Mouse (Mus musculus): ENCODE measurements at regions not wholly inside any gene's neighbourhood (a gene's known extent, or its start where the extent isn't known, plus 50 kb on each side); places are given as distances from the start of the nearest gene placed in this dataset.
A peak's percentile ranks its signal among the peaks of the same experiment; 100 is the strongest.

DNA sequence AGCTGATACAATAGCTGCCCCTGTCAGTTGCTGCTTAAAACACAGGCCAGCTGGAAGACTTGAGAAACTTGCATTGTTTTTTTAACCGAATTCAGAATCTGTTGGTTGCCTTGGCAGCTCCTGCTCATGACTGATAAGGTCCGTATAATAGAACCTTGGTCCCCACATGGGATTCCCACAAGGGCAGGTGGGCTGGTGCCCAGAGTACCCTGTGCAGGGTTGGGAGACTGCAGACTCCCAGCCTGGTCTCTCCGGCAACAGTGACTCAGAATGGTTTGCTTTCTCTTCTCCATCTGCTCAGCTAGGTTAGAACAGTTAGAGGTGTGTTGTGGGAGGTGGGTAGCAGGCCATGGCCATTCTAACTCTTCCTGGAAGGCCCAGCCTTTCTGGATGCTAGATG lies 139.4 kb upstream of the Cxcr4 start:
- DNase-seq (ENCODE audit: low read depth, low spot score) = no peak

DNA sequence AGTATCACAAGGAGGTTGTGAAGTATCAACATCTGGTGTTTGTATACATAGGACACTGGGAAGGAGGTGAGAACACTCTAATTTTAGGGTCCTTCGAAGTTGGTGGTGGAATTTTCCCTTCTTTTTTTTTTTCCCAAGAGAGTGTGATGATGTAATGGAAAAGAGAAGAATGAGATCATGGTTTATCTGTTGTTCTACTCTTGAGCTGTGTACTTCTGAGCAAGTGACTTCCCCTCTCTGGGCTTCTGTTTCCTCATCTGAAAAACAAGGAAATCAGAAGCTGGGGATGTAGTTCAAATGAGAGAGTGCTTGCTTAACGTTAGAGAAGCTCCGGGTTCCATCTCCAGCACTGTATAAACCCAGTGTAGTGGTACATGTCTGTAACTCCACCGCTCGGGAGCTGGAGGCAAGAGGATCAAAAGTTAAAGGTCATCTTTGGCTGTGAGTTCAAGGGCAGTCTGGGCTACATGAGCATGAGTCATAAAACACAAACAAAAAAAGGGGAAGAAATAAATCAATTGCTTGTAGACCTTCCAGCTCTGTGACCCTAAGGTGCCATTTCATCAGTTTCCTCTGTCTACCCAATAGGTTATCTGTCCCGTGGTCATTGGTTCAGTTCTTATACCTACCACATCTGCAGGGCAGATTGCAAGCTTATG lies 132.5 kb upstream of the Cxcr4 start:
- DNase-seq (ENCODE audit: low read depth, low spot score) = no peak

- DNase-seq (ENCODE audit: low read depth, low spot score) = no peak
Observed at GRCm38 (mm10) chr1:128723843-128724242, 131.8 kb upstream of the Cxcr4 start.

DNA sequence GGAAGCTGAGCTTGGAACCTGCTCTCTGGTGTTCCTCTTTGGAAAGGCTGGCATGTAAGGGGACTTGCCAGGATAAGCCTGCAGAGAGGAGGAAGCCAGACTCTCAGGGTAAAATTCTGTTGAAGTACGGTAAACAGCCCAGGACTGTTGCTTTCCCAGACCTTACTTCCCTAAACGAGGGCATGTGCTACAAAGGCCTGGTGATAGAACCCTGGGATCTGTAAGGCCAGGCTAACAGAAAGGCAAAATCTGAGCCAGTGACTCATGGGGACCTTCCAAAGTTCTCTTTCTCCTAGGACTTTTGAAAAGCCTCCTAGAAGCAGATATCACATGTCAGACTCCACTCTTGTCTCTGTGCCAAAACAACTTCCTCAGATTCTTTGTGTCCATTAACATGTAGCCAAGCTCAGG lies 130.0 kb upstream of the Cxcr4 start:
- no peak for DNase-seq (ENCODE audit: low read depth, low spot score)

DNA sequence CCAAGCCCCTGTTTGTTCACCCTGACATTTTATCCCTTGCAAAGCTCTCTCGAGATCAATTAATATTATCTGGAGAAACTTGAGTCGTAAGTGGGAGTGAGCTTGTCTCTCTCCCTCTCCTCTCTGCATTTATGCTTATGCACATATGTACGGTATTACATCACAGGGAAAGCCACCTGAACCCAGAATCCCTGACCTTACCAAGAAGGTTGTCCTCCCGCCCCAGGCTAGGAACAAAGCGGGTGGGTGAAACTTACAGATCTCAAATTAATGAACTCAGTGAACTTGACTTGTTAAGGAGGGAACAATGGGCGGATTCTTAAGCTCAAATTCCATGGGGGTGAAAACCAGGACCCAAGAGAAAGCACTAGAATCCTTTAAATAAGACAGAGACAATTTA lies 122.8 kb upstream of the Cxcr4 start:
- DNase-seq (ENCODE audit: low read depth, low spot score) = no peak

DNA sequence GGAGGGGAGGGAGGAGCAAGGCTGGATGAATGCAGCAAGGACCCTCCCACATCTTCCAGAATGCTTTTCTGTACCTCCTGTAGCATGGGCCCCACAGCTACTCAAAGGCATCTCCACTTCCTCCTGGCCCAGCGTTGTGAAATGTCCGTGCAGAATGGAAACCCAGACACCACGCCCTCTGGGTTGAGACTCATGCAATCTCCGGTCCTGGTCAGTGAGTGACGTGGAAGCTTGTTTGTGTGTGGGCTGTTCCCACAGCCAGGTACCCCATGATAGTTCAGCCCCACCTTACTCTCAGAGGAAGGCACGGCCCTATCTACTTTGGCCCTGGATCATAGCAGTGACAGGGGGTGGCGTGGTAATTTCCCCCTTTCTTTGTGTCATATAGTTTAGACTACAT lies 120.8 kb upstream of the Cxcr4 start:
- DNase-seq (ENCODE audit: low read depth, low spot score) = no peak

DNA sequence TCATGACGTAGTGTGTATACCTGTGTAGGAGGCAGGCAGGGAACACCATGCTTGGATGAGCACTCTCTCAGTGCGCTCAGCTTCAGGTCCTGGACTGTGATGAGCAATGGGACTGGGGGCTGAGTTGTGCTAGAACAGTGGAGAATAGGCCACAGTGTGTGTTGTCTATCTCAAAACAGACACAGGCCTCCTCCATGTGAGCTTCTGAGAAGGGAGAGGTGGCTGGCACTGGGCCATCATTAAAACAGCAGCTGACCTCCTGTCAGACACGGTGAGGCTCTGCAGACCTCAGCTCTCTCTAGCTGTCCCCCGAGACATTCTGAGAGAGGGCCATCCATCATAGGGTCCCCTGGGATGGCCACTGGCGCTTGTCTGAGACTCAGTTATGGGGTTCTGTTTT lies 119.0 kb upstream of the Cxcr4 start:
- no peak for DNase-seq (ENCODE audit: low read depth, low spot score)

GRCm38 (mm10) chr1:128707747-128708146 lies 115.7 kb upstream of the Cxcr4 start:
- no peak for DNase-seq (ENCODE audit: low read depth, low spot score)

DNA sequence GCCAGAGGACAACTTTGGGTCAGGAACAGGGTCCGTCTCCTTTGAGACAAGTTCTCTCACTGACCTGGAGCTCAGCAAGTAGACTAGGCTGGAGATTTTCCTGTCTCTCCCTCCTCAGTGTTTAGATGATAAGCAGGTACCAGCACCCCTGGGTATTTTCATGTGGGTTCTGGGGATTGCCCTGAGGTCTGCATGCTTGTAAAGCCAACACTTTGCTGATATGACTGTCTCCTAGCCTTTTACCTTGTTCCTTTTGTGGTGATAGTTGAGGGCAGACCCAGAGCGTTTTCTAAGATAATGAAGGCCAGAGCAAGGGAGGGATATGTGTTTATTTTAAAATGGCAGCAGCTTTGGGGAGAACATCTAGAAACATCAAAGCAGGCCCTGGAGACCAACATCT lies 114.1 kb upstream of the Cxcr4 start:
- DNase-seq (ENCODE audit: low read depth, low spot score) = no peak

DNA sequence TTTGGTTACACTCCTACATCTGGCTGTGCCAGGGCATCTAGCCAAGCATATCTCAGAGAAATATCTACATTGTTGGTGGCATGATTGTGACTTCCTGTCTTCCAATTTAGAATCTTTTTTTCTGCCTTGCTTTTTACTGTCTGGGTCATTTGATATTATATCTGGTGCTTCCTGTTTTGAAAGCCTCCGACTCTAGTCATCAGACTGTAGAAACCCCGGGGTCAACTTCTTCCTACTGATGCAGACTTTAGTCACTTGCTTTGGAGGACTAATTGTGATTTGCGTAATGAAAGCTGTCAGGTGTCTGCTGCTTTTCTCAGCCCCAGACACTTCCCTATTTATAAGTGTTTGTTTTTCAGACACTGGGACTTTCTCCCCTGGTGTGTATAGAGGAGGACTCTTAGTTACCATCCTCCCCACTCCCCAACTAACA lies 113.0 kb upstream of the Cxcr4 start:
- DNase-seq (ENCODE audit: low read depth, low spot score) = no peak

GRCm38 (mm10) chr1:128701326-128701725 lies 109.2 kb upstream of the Cxcr4 start:
- no peak for DNase-seq (ENCODE audit: low read depth, low spot score)

DNA sequence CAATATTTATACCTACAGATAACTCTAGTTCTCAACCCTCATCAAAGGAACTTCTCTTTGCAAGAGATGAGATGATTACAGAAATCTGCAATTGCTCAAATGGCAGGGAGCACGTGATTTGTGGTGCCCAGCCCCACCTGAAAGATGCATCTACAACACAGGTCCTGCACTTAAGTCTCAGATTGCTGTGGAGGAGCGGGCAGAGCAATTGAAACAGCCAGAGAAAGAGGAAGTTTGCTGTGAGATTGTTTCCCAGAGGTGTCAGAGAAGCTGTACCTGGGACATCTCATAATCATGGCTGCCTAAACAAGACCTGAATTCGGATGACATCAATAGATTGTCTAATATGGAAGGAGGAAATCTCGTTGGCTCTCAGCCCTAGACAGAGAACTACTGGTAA lies 105.9 kb upstream of the Cxcr4 start:
- DNase-seq (ENCODE audit: low read depth, low spot score) = no peak

- DNase-seq (ENCODE audit: low read depth, low spot score) = no peak
Observed at GRCm38 (mm10) chr1:128695936-128696335, 103.8 kb upstream of the Cxcr4 start.

GRCm38 (mm10) chr1:128692799-128693198 lies 100.7 kb upstream of the Cxcr4 start:
- DNase-seq (ENCODE audit: low read depth, low spot score) = no peak

DNA sequence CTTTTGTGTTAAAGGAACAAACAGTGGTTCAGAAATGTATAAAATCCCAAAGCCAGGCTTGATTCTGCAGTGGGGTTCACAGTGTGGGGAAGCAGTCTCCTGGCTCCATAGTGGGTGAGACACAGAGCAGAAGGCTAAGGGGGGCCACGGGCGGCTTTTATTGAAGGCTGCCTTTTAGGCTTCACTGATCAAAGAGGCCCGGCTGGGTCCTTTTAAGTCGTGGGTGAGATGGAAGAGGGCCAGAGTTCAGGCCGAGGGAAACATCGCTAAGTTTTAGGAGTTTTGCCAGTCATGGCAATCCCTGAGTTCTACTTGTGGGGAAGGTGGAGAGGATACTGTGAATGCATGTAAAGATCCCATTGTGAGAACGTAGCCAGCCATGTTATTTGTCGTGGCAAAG lies 100.2 kb upstream of the Cxcr4 start:
- DNase-seq (ENCODE audit: low read depth, low spot score) = no peak

- peak; percentile 27 for DNase-seq (ENCODE audit: low read depth, low spot score)
Observed at GRCm38 (mm10) chr1:128687236-128687927, 95.3 kb upstream of the Cxcr4 start.

DNA sequence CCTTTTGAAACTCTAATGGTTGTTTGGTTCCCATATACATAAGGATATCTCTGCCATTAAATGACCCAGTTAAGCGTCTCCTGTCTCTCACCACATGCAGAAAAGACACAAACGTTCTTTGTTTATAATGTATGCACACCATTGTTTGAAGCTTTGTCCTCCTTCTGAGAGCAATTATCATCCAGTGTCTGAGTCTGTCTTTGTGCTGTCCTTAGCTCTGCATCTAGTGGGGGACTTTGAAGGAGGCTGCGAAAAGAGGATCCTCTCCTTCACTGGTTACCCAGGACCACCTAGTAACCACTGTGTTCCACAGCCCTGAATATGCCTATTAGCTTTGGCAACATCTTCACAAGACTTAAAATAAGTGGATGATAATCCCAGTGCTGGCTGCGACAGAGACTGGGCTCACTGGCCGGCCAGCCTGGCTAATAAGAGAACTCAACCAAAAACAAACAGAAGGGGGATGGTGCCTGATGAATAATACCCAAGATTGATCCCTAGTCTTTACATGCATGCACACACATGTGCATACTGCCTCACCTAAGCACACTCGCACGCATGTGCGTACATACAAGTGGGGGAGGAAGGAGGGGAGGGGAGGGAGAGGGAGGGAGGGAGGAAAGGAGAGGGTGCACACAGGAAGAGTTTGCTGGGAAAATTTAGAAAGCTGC lies 93.5 kb upstream of the Cxcr4 start:
- DNase-seq (ENCODE audit: low read depth, low spot score) = no peak

- DNase-seq (ENCODE audit: low read depth, low spot score) = no peak
Observed at GRCm38 (mm10) chr1:128682942-128683341, 90.8 kb upstream of the Cxcr4 start.

GRCm38 (mm10) chr1:128681261-128681660 lies 89.2 kb upstream of the Cxcr4 start:
- no peak for DNase-seq (ENCODE audit: low read depth, low spot score)

GRCm38 (mm10) chr1:128680538-128680937 lies 88.4 kb upstream of the Cxcr4 start:
- DNase-seq (ENCODE audit: low read depth, low spot score) = no peak

GRCm38 (mm10) chr1:128680012-128680411 lies 87.9 kb upstream of the Cxcr4 start:
- DNase-seq (ENCODE audit: low read depth, low spot score) = no peak

- no peak for DNase-seq (ENCODE audit: low read depth, low spot score)
Observed at GRCm38 (mm10) chr1:128679005-128679980, 87.2 kb upstream of the Cxcr4 start.

Data from embryo, embryonic 11.5 days (tissue).